Mouse (Mus musculus) telencephalon, adult 2 months (tissue): ENCODE measurements around the gene Dnajc28.

Experiments used
- DNase-seq: peaks from one replicate; pipeline ENCODE4 v3.0.0-alpha.2; 2011; ENCODE audit warnings: low read depth, low spot score

Gene Dnajc28

GRCm38 (mm10) chr16:91632940-91633339 lies 14.1 kb upstream of the Dnajc28 start:
- DNase-seq, result no peak

GRCm38 (mm10) chr16:91632439-91632838 lies 13.6 kb upstream of the Dnajc28 start:
- no peak for DNase-seq

- DNase-seq, result no peak
Measured at GRCm38 (mm10) chr16:91630584-91630983, 11.8 kb upstream of the Dnajc28 start.

- DNase-seq, result no peak
Measured at GRCm38 (mm10) chr16:91629749-91630148, 10.9 kb upstream of the Dnajc28 start.

GRCm38 (mm10) chr16:91628673-91629072 lies 9.8 kb upstream of the Dnajc28 start:
- DNase-seq, result no peak

GRCm38 (mm10) chr16:91627831-91628230 lies 9.0 kb upstream of the Dnajc28 start:
- peak; percentile 35 for DNase-seq

GRCm38 (mm10) chr16:91623074-91623473 lies 4.2 kb upstream of the Dnajc28 start:
- DNase-seq, result no peak

- DNase-seq, result no peak
Measured at GRCm38 (mm10) chr16:91620991-91621390, 2.2 kb upstream of the Dnajc28 start.

GRCm38 (mm10) chr16:91620185-91620584 lies 1.4 kb upstream of the Dnajc28 start:
- no peak for DNase-seq

- DNase-seq, result no peak
Measured at GRCm38 (mm10) chr16:91614552-91614951, 4.3 kb downstream of the Dnajc28 start.

GRCm38 (mm10) chr16:91612525-91612924 lies 6.3 kb downstream of the Dnajc28 start:
- no peak for DNase-seq

- no peak for DNase-seq
Measured at GRCm38 (mm10) chr16:91611248-91611647, 7.6 kb downstream of the Dnajc28 start.

- no peak for DNase-seq
Measured at GRCm38 (mm10) chr16:91609501-91610245, 9.2 kb downstream of the Dnajc28 start.

- DNase-seq, result no peak
Measured at GRCm38 (mm10) chr16:91606958-91607357, 11.9 kb downstream of the Dnajc28 start.

- DNase-seq, result no peak
Measured at GRCm38 (mm10) chr16:91605156-91605555, 13.7 kb downstream of the Dnajc28 start.

- no peak for DNase-seq
Measured at GRCm38 (mm10) chr16:91601693-91602092, 17.1 kb downstream of the Dnajc28 start.

- no peak for DNase-seq
Measured at GRCm38 (mm10) chr16:91601081-91601480, 17.7 kb downstream of the Dnajc28 start.

GRCm38 (mm10) chr16:91599242-91599641 lies 19.6 kb downstream of the Dnajc28 start:
- DNase-seq, result no peak

GRCm38 (mm10) chr16:91597672-91598010 lies 21.2 kb downstream of the Dnajc28 start, which contains the start of gene Tmem50b:
Tmem50b (minus strand) TSS chr16:91597800.
- DNase-seq, result peak; percentile 95

GRCm38 (mm10) chr16:91596779-91597671 lies 21.8 kb downstream of the Dnajc28 start:
- no peak for DNase-seq

- DNase-seq, result no peak
Measured at GRCm38 (mm10) chr16:91596397-91596778, 22.4 kb downstream of the Dnajc28 start.

GRCm38 (mm10) chr16:91595076-91595475 lies 23.8 kb downstream of the Dnajc28 start:
- DNase-seq, result no peak

GRCm38 (mm10) chr16:91593262-91593661 lies 25.6 kb downstream of the Dnajc28 start:
- DNase-seq, result no peak
